Mouse (Mus musculus): Measurements from ENCODE around the gene Tas2r121.

- TF ChIP-seq CTCF (IDR thresholded peaks at IDR 0.05; ENCODE audit: control insufficient read depth, insufficient read depth, low read length) = no peak
- TF ChIP-seq POLR2A (IDR thresholded peaks at IDR 0.05; ENCODE audit: borderline replicate concordance, control insufficient read depth, low read depth, low read length) = no peak
These were observed 49.4 kb downstream of the Tas2r121 start, which contains the start of gene A630073D07Rik for GRCm38 (mm10) chr6:132651426-132651825.

Data from bone marrow, adult 2 months (tissue).